Mouse (Mus musculus) liver, postnatal 0 days (tissue): ENCODE measurements around the gene Ddx54.

ENCODE experiments used
- CTCF ChIP-seq: sonication (generic); IDR thresholded peaks from 2 replicates; pipeline ENCODE4 v1.5.1; 2016; ENCODE audit warnings: antibody characterized with exemption, low read depth
- EP300 ChIP-seq: IDR thresholded peaks from 2 replicates; pipeline ENCODE4 v1.6.1; 2016; ENCODE audit warnings: antibody characterized with exemption, low read depth, mild to moderate bottlenecking

DNA sequence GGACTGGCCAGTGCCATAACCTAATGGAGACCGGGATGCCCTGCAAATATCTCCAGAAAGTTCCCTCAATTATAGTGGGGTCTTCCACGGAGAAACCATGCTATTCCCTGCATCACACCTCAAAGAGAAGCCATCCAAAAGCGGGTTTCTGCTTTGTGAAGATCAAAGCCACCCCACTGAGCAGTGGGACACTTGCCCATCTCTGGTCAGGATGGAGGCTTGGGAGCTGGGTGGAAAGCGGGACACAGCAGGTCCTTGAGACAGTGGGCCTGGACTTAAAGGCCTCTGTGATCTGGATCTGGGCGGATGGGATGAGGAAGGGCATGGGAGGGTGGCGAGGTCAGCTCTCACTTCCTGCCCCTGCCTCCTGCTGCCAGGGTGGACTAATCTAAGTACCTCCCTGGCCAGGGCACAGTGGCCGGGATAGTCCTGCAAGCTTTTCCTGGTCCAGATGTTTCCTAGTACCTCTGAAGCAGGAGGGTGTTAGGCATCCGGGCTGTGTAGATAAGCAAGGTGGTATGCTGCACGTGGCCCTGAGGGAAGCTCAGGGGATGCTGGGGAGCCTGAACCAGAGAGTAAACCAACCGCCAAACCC, 38.0 kb upstream of the Ddx54 start:
- TF ChIP-seq EP300, result no peak
- TF ChIP-seq CTCF, result no peak
